Mouse (Mus musculus): ENCODE measurements around the gene Spem1.

The Spem1 gene

GRCm38 (mm10) chr11:69801379-69801977 is 20.5 kb downstream of the Spem1 start, which contains the start of gene Fgf11:
Fgf11 (minus strand) TSS chr11:69801857.
- in situ Hi-C loops (cut with MboI; ENCODE audit: unreplicated experiment in 2 of 2): loop anchor here (5.0 kb wide), 2 partner anchors 44 to 76 kb away; partner anchors contain the start of genes Polr2a (in 2 of the 2) and Tmem95 (in 1 of the 2)

- in situ Hi-C loops (cut with MboI; ENCODE audit: unreplicated experiment in 2 of 2): loop anchor here (5.0 kb wide), 2 partner anchors 43 to 77 kb away; partner anchors contain the start of genes Polr2a (in 2 of the 2) and Tmem95 (in 1 of the 2)
These were observed 21.4 kb downstream of the Spem1 start for GRCm38 (mm10) chr11:69800392-69801197.

GRCm38 (mm10) chr11:69800138-69800391 is 21.9 kb downstream of the Spem1 start:
- in situ Hi-C loops (cut with MboI; ENCODE audit: unreplicated experiment in 2 of 2): loop anchor here (5.0 kb wide), 2 partner anchors 43 to 77 kb away; partner anchors contain the start of genes Polr2a (in 2 of the 2) and Tmem95 (in 1 of the 2)

- in situ Hi-C loops (cut with MboI; ENCODE audit: unreplicated experiment in 2 of 2): loop anchor here (5.0 kb wide), 2 partner anchors 42 to 78 kb away; partner anchors contain the start of genes Polr2a (in 2 of the 2) and Tmem95 (in 1 of the 2)
These were observed 22.4 kb downstream of the Spem1 start for GRCm38 (mm10) chr11:69799394-69800137.

GRCm38 (mm10) chr11:69797924-69798323 is 24.1 kb downstream of the Spem1 start:
- in situ Hi-C loops (cut with MboI; ENCODE audit: unreplicated experiment in 2 of 2): no loop called here

- in situ Hi-C loops (cut with MboI; ENCODE audit: unreplicated experiment in 2 of 2): no loop called here
These were observed 26.0 kb downstream of the Spem1 start for GRCm38 (mm10) chr11:69795983-69796435.

- in situ Hi-C loops (cut with MboI; ENCODE audit: unreplicated experiment in 2 of 2): no loop called here
These were observed 26.6 kb downstream of the Spem1 start, which contains the start of gene Chrnb1 for GRCm38 (mm10) chr11:69795168-69795982. Chrnb1 (minus strand) TSS chr11:69795943.

GRCm38 (mm10) chr11:69793429-69793828 is 28.6 kb downstream of the Spem1 start:
- in situ Hi-C loops (cut with MboI; ENCODE audit: unreplicated experiment in 2 of 2): no loop called here

- in situ Hi-C loops (cut with MboI; ENCODE audit: unreplicated experiment in 2 of 2): no loop called here
These were observed 30.6 kb downstream of the Spem1 start for GRCm38 (mm10) chr11:69791420-69791819.

- in situ Hi-C loops (cut with MboI; ENCODE audit: unreplicated experiment in 2 of 2): no loop called here
These were observed 32.5 kb downstream of the Spem1 start for GRCm38 (mm10) chr11:69789431-69789830.

- in situ Hi-C loops (cut with MboI; ENCODE audit: unreplicated experiment in 2 of 2): no loop called here
These were observed 34.7 kb downstream of the Spem1 start for GRCm38 (mm10) chr11:69787306-69787705.

DNA sequence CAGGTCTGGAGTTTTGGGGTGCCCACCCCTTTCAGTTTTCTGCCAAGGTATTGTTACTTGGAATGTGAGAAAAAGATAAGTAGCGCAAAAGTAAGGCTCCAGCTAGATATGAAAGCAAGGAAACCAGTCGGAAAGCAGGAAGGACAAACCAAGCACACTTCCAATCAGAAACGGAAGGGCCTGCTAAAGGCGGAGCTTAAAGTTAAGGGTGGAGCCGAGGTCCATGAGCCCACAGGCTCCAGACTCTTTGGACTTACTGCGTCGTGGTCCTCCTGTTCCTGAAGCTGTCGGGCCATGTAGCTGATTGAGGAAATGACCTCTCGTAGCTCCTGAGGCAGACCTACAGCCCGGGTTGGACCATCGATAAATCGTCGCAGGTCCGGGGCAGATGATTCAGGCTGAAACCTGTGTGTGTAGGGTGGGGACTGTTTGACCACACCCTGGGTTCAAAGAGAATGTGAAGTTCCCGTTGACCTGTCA is 37.1 kb downstream of the Spem1 start:
- in situ Hi-C loops (cut with MboI; ENCODE audit: unreplicated experiment in 2 of 2): no loop called here

DNA sequence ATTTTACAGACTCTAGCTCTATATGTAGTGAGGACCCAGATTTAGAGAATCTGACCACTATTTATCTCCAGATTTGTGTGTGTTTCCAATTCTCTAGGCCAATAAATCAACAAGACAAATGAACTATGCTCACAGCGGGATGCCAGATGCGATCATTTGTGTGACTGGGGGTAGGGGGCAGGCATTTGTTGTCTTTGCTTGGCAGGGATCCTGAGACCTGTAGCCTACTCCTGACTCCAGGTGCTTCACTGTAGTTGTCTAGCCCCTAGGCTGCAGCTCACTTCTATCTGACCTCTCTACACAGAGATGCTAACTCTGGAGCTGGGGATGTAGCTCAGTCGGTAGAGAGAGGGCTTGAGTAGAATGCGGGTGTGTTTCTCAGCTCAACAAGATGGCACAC is 40.2 kb downstream of the Spem1 start:
- in situ Hi-C loops (cut with MboI; ENCODE audit: unreplicated experiment in 2 of 2): no loop called here

GRCm38 (mm10) chr11:69778985-69779384 is 43.0 kb downstream of the Spem1 start:
- in situ Hi-C loops (cut with MboI; ENCODE audit: unreplicated experiment in 2 of 2): no loop called here

- in situ Hi-C loops (cut with MboI; ENCODE audit: unreplicated experiment in 2 of 2): no loop called here
These were observed 43.6 kb downstream of the Spem1 start for GRCm38 (mm10) chr11:69778258-69778982.

GRCm38 (mm10) chr11:69777504-69778257 is 44.3 kb downstream of the Spem1 start:
- in situ Hi-C loops (cut with MboI; ENCODE audit: unreplicated experiment in 2 of 2): no loop called here

- in situ Hi-C loops (cut with MboI; ENCODE audit: unreplicated experiment in 2 of 2): no loop called here
These were observed 45.5 kb downstream of the Spem1 start for GRCm38 (mm10) chr11:69776488-69776887.

GRCm38 (mm10) chr11:69775716-69776115 is 46.3 kb downstream of the Spem1 start:
- in situ Hi-C loops (cut with MboI; ENCODE audit: unreplicated experiment in 2 of 2): no loop called here

DNA sequence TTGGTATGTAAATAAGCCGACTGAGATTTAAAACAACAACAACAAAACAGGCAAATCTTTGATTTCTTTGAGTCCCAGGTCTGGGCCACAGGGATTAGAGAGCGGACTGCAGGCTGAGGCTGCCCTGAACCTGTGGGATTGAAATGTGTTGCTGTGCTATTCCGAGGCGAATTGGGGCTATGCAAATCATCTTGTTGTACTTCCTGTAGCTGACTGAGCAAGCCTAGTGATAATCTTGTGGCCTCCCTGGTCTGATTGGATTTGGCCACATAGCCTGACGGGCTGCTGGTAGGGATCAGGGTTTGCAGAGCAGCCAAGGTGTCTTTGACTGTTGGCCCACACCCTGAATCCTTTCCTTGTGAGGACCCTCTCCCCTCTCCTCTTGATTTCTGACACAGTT is 47.0 kb downstream of the Spem1 start:
- in situ Hi-C loops (cut with MboI; ENCODE audit: unreplicated experiment in 2 of 2): no loop called here
